Mouse (Mus musculus): Measurements from ENCODE around the gene Rbm20. TPM values are rescaled to one million over a fixed set of nuclear protein-coding genes. Genes with fewer than 3 reads are reported as not detected.

The Rbm20 gene
- polyA plus RNA-seq, 1 experiment from 2014 or later, result 0.96 TPM

- H3K9me3 ChIP-seq, result no peaks in the 10 kb centered on the region
- no peak overlapping the region for H3K27ac ChIP-seq
- H3K9ac ChIP-seq, result no peak overlapping the region
- no peak for ATAC-seq (ENCODE audit: insufficient read depth, low FRiP score, low read depth)
- H3K27me3 ChIP-seq (replicated peaks), result peaks cover 57% of the 10 kb centered on the region
- H3K4me1 ChIP-seq, result peaks cover 10% of the 10 kb centered on the region
- no peak overlapping the region for H3K4me3 ChIP-seq (replicated peaks)
- no peaks in the 10 kb centered on the region for H3K36me3 ChIP-seq
- no peak overlapping the region for H3K4me2 ChIP-seq
- WGBS, result 40% methylated on average over 9 of the region's 9 CpGs
Observed at GRCm38 (mm10) chr19:53674131-53674925, 2.8 kb upstream of the Rbm20 start.

GRCm38 (mm10) chr19:53676228-53676627 lies 878 bp upstream of the Rbm20 start:
- peaks cover 55% of the 10 kb centered on the region for H3K27me3 ChIP-seq (replicated peaks)
- peaks cover 10% of the 10 kb centered on the region for H3K4me1 ChIP-seq
- no peaks in the 10 kb centered on the region for H3K9me3 ChIP-seq
- no peak overlapping the region for H3K9ac ChIP-seq
- no peak for ATAC-seq (ENCODE audit: insufficient read depth, low FRiP score, low read depth)
- peak overlapping the region; percentile 99 for H3K4me2 ChIP-seq
- no peak overlapping the region for H3K27ac ChIP-seq
- H3K36me3 ChIP-seq, result no peaks in the 10 kb centered on the region
- WGBS, result 2% methylated on average over 26 of the region's 26 CpGs
- peak overlapping the region; percentile 59 for H3K4me3 ChIP-seq (replicated peaks)

GRCm38 (mm10) chr19:53679194-53679593 lies 2.1 kb downstream of the Rbm20 start:
- no peak overlapping the region for H3K4me2 ChIP-seq
- H3K9ac ChIP-seq, result no peak overlapping the region
- H3K36me3 ChIP-seq, result no peaks in the 10 kb centered on the region
- H3K9me3 ChIP-seq, result no peaks in the 10 kb centered on the region
- ATAC-seq (ENCODE audit: insufficient read depth, low FRiP score, low read depth), result no peak
- no peak overlapping the region for H3K27ac ChIP-seq
- no peak overlapping the region for H3K4me3 ChIP-seq (replicated peaks)
- 95% methylated on average over 9 of the region's 9 CpGs for WGBS
- peaks cover 51% of the 10 kb centered on the region for H3K27me3 ChIP-seq (replicated peaks)
- H3K4me1 ChIP-seq, result peaks cover 10% of the 10 kb centered on the region

GRCm38 (mm10) chr19:53679981-53680380 lies 2.9 kb downstream of the Rbm20 start:
- Histone ChIP-seq H3K27me3 (replicated peaks) (peaks cover 43% of the 10 kb centered on the region), H3K27ac (no peak overlapping the region), H3K4me3 (replicated peaks) (no peak overlapping the region), H3K36me3 (no peaks in the 10 kb centered on the region), H3K4me1 (peaks cover 10% of the 10 kb centered on the region), H3K9ac (no peak overlapping the region), H3K4me2 (no peak overlapping the region), H3K9me3 (no peaks in the 10 kb centered on the region)
- ATAC-seq (ENCODE audit: insufficient read depth, low FRiP score, low read depth), result no peak
- WGBS, result 69% methylated on average over 7 of the region's 7 CpGs

- H3K4me2 ChIP-seq, result no peak overlapping the region
- peaks cover 20% of the 10 kb centered on the region for H3K27me3 ChIP-seq (replicated peaks)
- no peak overlapping the region for H3K9ac ChIP-seq
- peaks cover 1% of the 10 kb centered on the region for H3K4me1 ChIP-seq
- H3K36me3 ChIP-seq, result no peaks in the 10 kb centered on the region
- H3K27ac ChIP-seq, result no peak overlapping the region
- no peak for ATAC-seq (ENCODE audit: insufficient read depth, low FRiP score, low read depth)
- WGBS, result 40% methylated on average over 8 of the region's 8 CpGs
- no peaks in the 10 kb centered on the region for H3K9me3 ChIP-seq
- H3K4me3 ChIP-seq (replicated peaks), result no peak overlapping the region
Observed at GRCm38 (mm10) chr19:53682427-53682826, 5.3 kb downstream of the Rbm20 start.

GRCm38 (mm10) chr19:53687592-53687991 lies 10.5 kb downstream of the Rbm20 start:
- Histone ChIP-seq H3K27ac (no peak overlapping the region), H3K4me3 (replicated peaks) (no peak overlapping the region), H3K27me3 (replicated peaks) (peaks cover 4% of the 10 kb centered on the region; the same call in 1 of the 2 replicates), H3K9me3 (no peaks in the 10 kb centered on the region), H3K4me1 (no peaks in the 10 kb centered on the region), H3K36me3 (no peaks in the 10 kb centered on the region), H3K9ac (no peak overlapping the region), H3K4me2 (no peak overlapping the region)
- ATAC-seq (ENCODE audit: insufficient read depth, low FRiP score, low read depth), result no peak
- 56% methylated on average over 5 of the region's 5 CpGs for WGBS

GRCm38 (mm10) chr19:53690816-53691215 lies 13.7 kb downstream of the Rbm20 start:
- no peak for ATAC-seq (ENCODE audit: insufficient read depth, low FRiP score, low read depth)
- no peaks in the 10 kb centered on the region for H3K4me1 ChIP-seq
- no peak overlapping the region for H3K9ac ChIP-seq
- no peak overlapping the region for H3K4me3 ChIP-seq (replicated peaks)
- H3K4me2 ChIP-seq, result no peak overlapping the region
- WGBS, result 77% methylated on average over 10 of the region's 10 CpGs
- no peak overlapping the region for H3K27ac ChIP-seq
- H3K9me3 ChIP-seq, result no peaks in the 10 kb centered on the region
- H3K36me3 ChIP-seq, result no peaks in the 10 kb centered on the region
- no peaks in the 10 kb centered on the region for H3K27me3 ChIP-seq (replicated peaks)

DNA sequence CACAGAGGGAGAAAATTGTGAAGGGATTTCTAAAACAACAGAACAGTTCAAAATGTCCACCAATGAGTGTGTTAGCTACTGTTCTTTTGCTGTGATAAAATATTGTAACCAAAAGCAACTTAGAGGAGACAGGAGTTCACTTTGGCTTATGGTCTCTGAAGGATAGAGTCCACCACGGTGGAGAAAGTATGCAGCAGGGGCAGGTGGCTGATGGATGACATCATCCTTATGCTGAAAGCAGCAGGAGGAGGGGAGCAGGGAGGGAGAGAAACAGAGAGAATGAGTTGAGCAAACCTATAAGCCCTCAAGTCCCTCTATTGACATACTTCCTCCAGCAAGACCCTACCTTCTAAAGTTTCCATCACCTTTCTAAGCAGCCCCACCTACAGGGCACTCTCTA lies 16.9 kb downstream of the Rbm20 start:
- no peak for ATAC-seq (ENCODE audit: insufficient read depth, low FRiP score, low read depth)
- no peaks in the 10 kb centered on the region for H3K27me3 ChIP-seq (replicated peaks)
- H3K9me3 ChIP-seq, result no peaks in the 10 kb centered on the region
- H3K4me2 ChIP-seq, result no peak overlapping the region
- WGBS, result 5% methylated on average over 1 of the region's 1 CpGs
- H3K9ac ChIP-seq, result no peak overlapping the region
- no peaks in the 10 kb centered on the region for H3K36me3 ChIP-seq
- H3K27ac ChIP-seq, result no peak overlapping the region
- no peak overlapping the region for H3K4me3 ChIP-seq (replicated peaks)
- H3K4me1 ChIP-seq, result no peaks in the 10 kb centered on the region

DNA sequence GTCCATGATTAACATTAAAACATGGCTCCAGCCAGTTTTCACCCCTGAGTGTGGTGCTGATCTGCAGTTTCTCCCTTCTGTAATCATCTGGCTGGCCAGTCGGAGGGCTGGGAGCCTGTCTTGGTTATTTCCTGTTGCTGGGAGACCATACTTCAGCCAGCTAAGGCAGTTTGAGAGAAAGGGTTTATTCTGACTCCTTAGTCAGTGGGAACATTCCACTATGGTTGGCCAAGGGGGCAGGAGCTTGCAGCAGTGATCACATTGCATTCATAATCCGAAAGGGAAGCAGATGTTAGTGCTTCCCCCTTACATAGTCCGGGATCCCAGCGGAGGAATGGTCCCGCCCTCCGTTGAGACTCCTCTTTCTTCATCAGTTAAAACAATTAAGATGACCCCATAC lies 19.0 kb downstream of the Rbm20 start:
- no peak overlapping the region for H3K27ac ChIP-seq
- no peak for ATAC-seq (ENCODE audit: insufficient read depth, low FRiP score, low read depth)
- H3K9me3 ChIP-seq, result no peaks in the 10 kb centered on the region
- WGBS, result 70% methylated on average over 6 of the region's 6 CpGs
- H3K36me3 ChIP-seq, result no peaks in the 10 kb centered on the region
- H3K4me1 ChIP-seq, result no peaks in the 10 kb centered on the region
- no peak overlapping the region for H3K9ac ChIP-seq
- H3K4me2 ChIP-seq, result no peak overlapping the region
- no peak overlapping the region for H3K4me3 ChIP-seq (replicated peaks)
- H3K27me3 ChIP-seq (replicated peaks), result no peaks in the 10 kb centered on the region

DNA sequence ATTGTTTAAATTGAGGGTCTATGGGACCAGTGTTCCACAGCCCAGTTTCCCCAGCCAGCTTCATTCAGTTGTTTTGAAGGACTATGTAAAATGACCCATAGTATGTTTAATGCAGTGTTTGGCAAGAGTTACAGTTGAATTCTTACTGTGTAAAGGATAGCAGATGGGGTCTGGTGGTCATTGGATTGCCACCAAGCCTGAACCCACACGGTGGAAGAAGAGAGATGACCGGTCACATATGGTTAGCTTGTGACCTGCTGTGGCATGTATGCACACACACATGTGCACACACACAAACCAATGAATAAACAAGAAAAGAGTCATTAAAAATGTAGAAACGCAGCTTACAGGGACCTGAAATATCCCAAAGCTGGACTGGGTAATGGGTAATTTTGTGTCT lies 19.5 kb downstream of the Rbm20 start:
- Histone ChIP-seq H3K9me3 (no peaks in the 10 kb centered on the region), H3K4me2 (no peak overlapping the region), H3K27me3 (replicated peaks) (no peaks in the 10 kb centered on the region), H3K36me3 (no peaks in the 10 kb centered on the region), H3K27ac (peak overlapping the region; percentile 13; the same call in 1 of the 2 replicates), H3K4me3 (replicated peaks) (no peak overlapping the region), H3K9ac (no peak overlapping the region), H3K4me1 (no peaks in the 10 kb centered on the region)
- 73% methylated on average over 3 of the region's 3 CpGs for WGBS
- ATAC-seq (ENCODE audit: insufficient read depth, low FRiP score, low read depth), result no peak

- H3K27me3 ChIP-seq (replicated peaks), result no peaks in the 10 kb centered on the region
- no peak for ATAC-seq (ENCODE audit: insufficient read depth, low FRiP score, low read depth)
- WGBS, result 68% methylated on average over 24 of the region's 24 CpGs
Observed at GRCm38 (mm10) chr19:53697376-53698126, 20.4 kb downstream of the Rbm20 start.

DNA sequence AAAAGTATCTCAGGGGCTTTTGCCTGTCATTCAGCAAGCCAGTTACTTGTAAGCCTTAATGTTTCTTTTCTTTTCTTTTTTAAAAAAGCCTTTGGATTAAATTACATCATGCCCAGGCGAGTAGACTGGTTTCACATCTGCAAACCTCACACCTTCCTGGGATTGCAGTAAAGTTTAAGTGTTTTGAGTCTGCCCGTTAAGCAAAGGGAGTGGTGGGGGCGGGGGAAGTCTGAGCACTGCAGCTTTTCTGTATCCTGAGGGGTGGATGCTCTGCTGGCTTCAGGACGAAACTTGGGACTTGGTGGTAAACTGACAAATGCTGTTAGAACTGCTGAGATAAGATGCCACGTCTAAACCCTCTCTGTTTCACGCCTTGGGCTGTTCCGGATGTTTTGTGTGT lies 22.6 kb downstream of the Rbm20 start:
- no peak for ATAC-seq (ENCODE audit: insufficient read depth, low FRiP score, low read depth)
- H3K4me1 ChIP-seq, result 0 out of 2 replicates have a peak, but pooled peaks cover 2% of the 10 kb centered on the region
- H3K36me3 ChIP-seq, result no peaks in the 10 kb centered on the region
- 24% methylated on average over 7 of the region's 7 CpGs for WGBS
- no peaks in the 10 kb centered on the region for H3K9me3 ChIP-seq
- no peak overlapping the region for H3K4me3 ChIP-seq (replicated peaks)
- no peak overlapping the region for H3K4me2 ChIP-seq
- no peak overlapping the region for H3K9ac ChIP-seq
- no peak overlapping the region for H3K27ac ChIP-seq
- H3K27me3 ChIP-seq (replicated peaks), result no peaks in the 10 kb centered on the region

More at GRCm38 (mm10) chr19:53697376-53698126, 20.4 kb downstream of the Rbm20 start:
- Histone ChIP-seq H3K9me3 (no peaks in the 10 kb centered on the region), H3K36me3 (no peaks in the 10 kb centered on the region), H3K27ac (no peak overlapping the region), H3K4me3 (replicated peaks) (no peak overlapping the region), H3K9ac (no peak overlapping the region), H3K4me1 (no peaks in the 10 kb centered on the region), H3K4me2 (no peak overlapping the region)
